Mouse (Mus musculus) thymus, adult 2 months (tissue): Measurements from ENCODE around the gene Kif5a. TPM values are rescaled to one million over a fixed set of nuclear protein-coding genes. Genes with fewer than 3 reads are reported as not detected.

Source experiments
- DNase-seq: peaks from one replicate; pipeline ENCODE4 v3.0.0; 2021
- H3K27ac ChIP-seq: fragments of 200-500 bp; 2 replicates; pipeline ENCODE4 v1.5.1; 2012; ENCODE audit warnings: low read length, control low read depth; ENCODE audit not compliant: control insufficient read depth, insufficient read depth
- H3K27me3 ChIP-seq: fragments of 200-500 bp; 2 replicates; pipeline ENCODE4 v1.6.1; 2012; ENCODE audit warnings: mild to moderate bottlenecking, low read length, moderate library complexity, mixed read lengths; ENCODE audit not compliant: control insufficient read depth, insufficient read depth
- H3K36me3 ChIP-seq: fragments of 200-500 bp; 2 replicates; pipeline ENCODE4 v1.6.1; 2012; ENCODE audit warnings: mild to moderate bottlenecking, low read length, moderate library complexity; ENCODE audit not compliant: control insufficient read depth, insufficient read depth
- H3K4me1 ChIP-seq: fragments of 200-500 bp; replicated peaks from 2 replicates; pipeline ENCODE4 v1.6.1; 2012; ENCODE audit warnings: low read length; ENCODE audit not compliant: control insufficient read depth, insufficient read depth
- H3K4me3 ChIP-seq: fragments of 200-500 bp; 2 replicates; pipeline ENCODE4 v1.5.1; 2012; ENCODE audit warnings: mild to moderate bottlenecking, low read length, control low read depth, moderate library complexity; ENCODE audit not compliant: control insufficient read depth, insufficient read depth
- CTCF ChIP-seq: fragments of 200-500 bp; IDR thresholded peaks from 2 replicates; pipeline ENCODE4 v1.5.1; 2012; ENCODE audit warnings: mild to moderate bottlenecking, control low read depth, low read length, moderate library complexity, borderline replicate concordance; ENCODE audit not compliant: control insufficient read depth, poor library complexity, insufficient read depth; ENCODE audit errors: extremely low read depth
- POLR2A ChIP-seq: fragments of 200-500 bp; IDR thresholded peaks from 2 replicates; pipeline ENCODE4 v1.6.1; 2012; ENCODE audit warnings: mild to moderate bottlenecking, low read length, control low read depth, moderate library complexity; ENCODE audit not compliant: control insufficient read depth, poor library complexity, insufficient read depth; ENCODE audit errors: extremely low read depth
- WGBS: fragments of 180-500 bp; shearing (Covaris S2); methylation state at CpG from one replicate; pipeline ENCODE4 v1.1.7; 2018; 5-methylcytosine and 5-hydroxymethylcytosine counted together
- polyA plus RNA-seq: library from polyadenylated mRNA; depleted of rRNA; stranded (reverse); fragments of >200 nt; gene quantifications from 2 replicates; pipeline ENCODE4 v1.2.3, GENCODE M21; 2012

The Kif5a gene
- polyA plus RNA-seq, 1 experiment, result 1.5 TPM

GRCm38 (mm10) chr10:127303136-127303535, 40.0 kb upstream of the Kif5a start:
- H3K27ac ChIP-seq, result no peak overlapping the region
- 98% methylated on average over 11 of the region's 11 CpGs for WGBS
- H3K36me3 ChIP-seq, result peaks cover 71% of the 10 kb centered on the region
- H3K4me1 ChIP-seq, result no peaks in the 10 kb centered on the region
- no peak overlapping the region for H3K4me3 ChIP-seq
- no peaks in the 10 kb centered on the region for H3K27me3 ChIP-seq
- TF ChIP-seq CTCF (no peak), POLR2A (no peak)
- no peak for DNase-seq

- Histone ChIP-seq H3K36me3 (peaks cover 77% of the 10 kb centered on the region), H3K27ac (no peak overlapping the region), H3K4me1 (no peaks in the 10 kb centered on the region), H3K27me3 (no peaks in the 10 kb centered on the region), H3K4me3 (no peak overlapping the region)
- DNase-seq, result no peak
- no peak for TF ChIP-seq CTCF
- no peak for TF ChIP-seq POLR2A
- WGBS, result 98% methylated on average over 6 of the region's 6 CpGs
Observed at GRCm38 (mm10) chr10:127300361-127300760, 37.2 kb upstream of the Kif5a start.

DNA sequence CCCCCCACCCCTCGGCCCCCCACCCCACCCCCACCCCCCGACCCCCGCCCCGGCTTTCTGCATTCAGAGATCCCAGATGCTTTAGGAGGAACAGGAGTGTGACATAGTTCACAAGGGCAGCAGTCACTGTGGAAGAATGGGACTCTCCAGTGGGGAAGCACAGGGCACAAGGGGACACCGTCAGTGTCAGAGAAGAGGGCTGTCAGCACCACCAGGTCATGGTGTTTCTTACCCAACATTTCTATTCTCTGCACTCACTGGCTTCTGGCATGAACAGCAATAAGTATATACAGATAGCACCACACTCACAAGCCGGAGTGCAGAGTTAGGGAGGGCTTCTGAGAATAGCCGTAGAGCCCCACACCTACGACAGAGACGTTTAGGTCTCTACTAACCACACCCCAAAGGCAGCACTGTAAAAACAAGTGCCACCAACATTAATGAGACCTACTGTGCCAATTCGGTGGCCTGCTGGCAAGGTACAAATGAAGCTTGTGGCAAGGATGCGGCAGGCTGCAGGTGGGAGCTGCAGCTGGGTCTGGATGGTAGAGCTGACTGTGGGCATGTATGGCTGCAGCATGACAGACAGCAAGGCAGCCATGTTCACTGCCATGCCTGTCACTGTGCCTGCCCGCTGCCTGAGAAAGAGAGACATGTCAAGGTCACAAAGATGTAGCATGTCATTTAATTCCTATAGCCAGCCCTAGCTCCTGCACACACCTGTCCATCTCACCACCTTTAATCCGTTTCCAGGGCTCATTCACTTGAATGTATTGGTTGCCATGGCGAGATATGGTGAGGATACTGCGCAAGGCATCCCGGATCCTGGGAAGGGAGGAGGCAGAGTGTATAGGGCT, 34.1 kb upstream of the Kif5a start:
- Histone ChIP-seq H3K4me3 (no peak overlapping the region), H3K27ac (no peak overlapping the region), H3K4me1 (no peaks in the 10 kb centered on the region), H3K36me3 (peaks cover 70% of the 10 kb centered on the region), H3K27me3 (no peaks in the 10 kb centered on the region)
- DNase-seq, result no peak
- 96% methylated on average over 16 of the region's 16 CpGs for WGBS
- TF ChIP-seq POLR2A (no peak), CTCF (no peak)

DNA sequence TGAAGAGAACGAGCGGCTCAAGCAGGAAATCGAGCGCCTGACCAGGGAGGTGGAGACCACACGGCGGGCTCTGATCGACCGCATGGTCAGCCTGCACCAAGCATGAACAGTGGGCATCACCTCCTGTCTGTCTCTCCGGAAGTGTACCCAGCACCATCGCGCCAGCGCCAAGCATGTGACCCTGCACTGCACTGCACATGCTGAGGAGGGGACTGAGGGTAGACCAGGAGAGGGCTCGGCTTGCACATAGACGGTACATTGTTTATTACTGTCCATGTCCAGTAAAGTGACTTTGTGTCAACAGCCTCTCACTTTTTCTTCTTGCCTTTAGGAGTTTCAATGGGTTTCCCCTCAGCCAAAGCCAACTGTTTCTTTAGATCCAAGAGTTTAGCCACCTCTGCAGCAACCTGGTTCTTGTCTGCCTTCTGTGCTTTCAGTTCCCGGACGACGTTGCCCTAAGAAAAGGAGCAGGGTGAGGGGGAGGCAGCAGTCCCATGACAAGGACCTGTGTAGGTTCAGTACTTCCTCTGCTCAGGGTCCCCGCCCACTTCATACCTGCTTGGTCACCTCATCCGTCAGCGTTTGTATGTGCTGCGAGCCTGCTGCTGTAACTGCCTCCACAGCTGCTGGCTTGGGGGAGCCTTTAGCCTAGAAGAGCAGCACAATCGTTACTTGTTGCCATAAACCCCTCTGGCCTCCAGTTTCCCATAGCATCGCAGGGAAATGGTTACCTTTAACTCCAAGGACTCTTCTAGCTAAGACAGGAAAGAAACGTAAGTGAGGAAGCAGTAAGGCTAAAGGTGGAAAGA, 33.0 kb upstream of the Kif5a start:
- 94% methylated on average over 24 of the region's 24 CpGs for WGBS
- Histone ChIP-seq H3K27me3 (no peaks in the 10 kb centered on the region), H3K36me3 (peaks cover 63% of the 10 kb centered on the region)

DNA sequence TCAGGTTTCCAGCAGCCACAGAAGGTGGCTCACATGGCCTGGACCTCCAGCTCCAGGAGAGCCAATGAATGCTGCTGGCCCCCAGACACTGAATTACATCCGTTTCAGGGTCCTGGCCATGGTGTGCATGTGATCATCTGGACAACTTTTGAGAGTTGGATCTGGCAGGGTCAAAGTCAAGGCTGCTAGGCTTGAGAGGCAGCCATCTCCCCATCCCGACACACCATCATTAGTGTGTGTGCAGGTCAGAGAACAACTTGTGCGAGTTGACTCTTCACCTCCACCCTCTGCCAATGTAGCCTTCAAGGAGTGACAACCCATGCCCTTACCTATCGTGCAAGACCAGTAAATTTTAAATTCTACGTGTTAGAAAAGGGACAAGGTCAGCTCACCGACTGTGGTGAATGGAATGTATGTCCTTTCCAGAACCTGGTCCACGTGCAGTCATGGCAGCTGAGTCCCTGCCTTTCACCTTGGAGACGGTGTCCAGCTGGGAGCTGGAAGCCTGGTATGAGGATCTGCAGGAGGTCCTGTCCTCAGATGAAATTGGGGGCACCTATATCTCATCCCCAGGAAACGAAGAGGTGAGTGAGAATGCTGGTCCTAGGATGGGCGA, 31.9 kb upstream of the Kif5a start:
- no peak for TF ChIP-seq POLR2A
- no peak for TF ChIP-seq CTCF
- Histone ChIP-seq H3K27me3 (no peaks in the 10 kb centered on the region), H3K27ac (no peak overlapping the region), H3K4me3 (no peak overlapping the region), H3K4me1 (peaks cover 4% of the 10 kb centered on the region), H3K36me3 (peaks cover 57% of the 10 kb centered on the region)
- no peak for DNase-seq
- WGBS, result 95% methylated on average over 10 of the region's 10 CpGs

More for the DNA sequence above, 33.0 kb upstream of the Kif5a start:
- H3K4me1 ChIP-seq, result peaks cover 4% of the 10 kb centered on the region
- DNase-seq, result no peak
- H3K27ac ChIP-seq, result no peak overlapping the region
- no peak overlapping the region for H3K4me3 ChIP-seq
- TF ChIP-seq CTCF, result no peak

DNA sequence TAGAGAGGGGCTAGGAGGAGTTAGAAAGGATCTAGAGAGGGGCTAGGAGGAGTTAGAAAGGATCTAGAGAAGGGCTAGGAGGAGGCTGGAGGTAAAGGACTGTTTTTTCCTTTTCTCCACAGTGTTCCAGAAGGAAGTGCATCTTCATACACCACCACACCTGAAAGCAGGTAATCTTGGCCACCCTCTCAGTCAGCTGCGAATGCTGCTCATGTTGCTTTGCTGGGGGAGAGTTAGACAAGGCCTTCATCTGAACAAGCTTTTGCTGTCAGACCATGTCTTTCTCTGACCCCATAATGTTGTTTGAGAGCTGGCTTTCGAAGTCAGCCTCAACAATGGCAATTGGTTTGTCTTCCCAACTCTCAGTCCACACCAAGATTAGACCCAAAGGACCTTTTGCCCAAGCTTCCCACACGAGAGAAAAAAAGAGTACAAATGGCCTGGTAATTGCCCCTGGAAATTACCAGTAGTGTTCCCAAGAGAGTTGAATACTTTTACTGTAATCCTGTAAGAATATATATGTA, 30.5 kb upstream of the Kif5a start:
- 93% methylated on average over 3 of the region's 3 CpGs for WGBS
- Histone ChIP-seq H3K36me3 (peaks cover 45% of the 10 kb centered on the region), H3K4me3 (no peak overlapping the region), H3K27ac (no peak overlapping the region), H3K27me3 (no peaks in the 10 kb centered on the region), H3K4me1 (peaks cover 10% of the 10 kb centered on the region)
- no peak for DNase-seq
- TF ChIP-seq CTCF (no peak), POLR2A (no peak)
